Mouse (Mus musculus) embryonic facial prominence, embryonic 10.5 days (tissue): ENCODE measurements around the gene Anks1b. TPM values are rescaled to one million over a fixed set of nuclear protein-coding genes. Genes with fewer than 3 reads are reported as not detected.

Experiments
- DNase-seq: peaks from one replicate; pipeline ENCODE4 v3.0.0-alpha.2; 2017; ENCODE audit warnings: low spot score
- H3K27ac ChIP-seq: fragments of 300-500 bp; sonication (generic); replicated peaks from 2 replicates; pipeline ENCODE4 v1.5.1; 2016; ENCODE audit warnings: mild to moderate bottlenecking
- H3K27me3 ChIP-seq: fragments of 300-500 bp; sonication (generic); replicated peaks from 2 replicates; pipeline ENCODE4 v1.6.1; 2016; ENCODE audit warnings: low read depth, mild to moderate bottlenecking; ENCODE audit not compliant: poor library complexity, severe bottlenecking
- H3K36me3 ChIP-seq: fragments of 300-500 bp; sonication (generic); replicated peaks from 2 replicates; pipeline ENCODE4 v1.6.1; 2016; ENCODE audit warnings: mild to moderate bottlenecking, moderate library complexity
- H3K4me1 ChIP-seq: fragments of 300-500 bp; sonication (generic); 2 replicates; pipeline ENCODE4 v1.6.1; 2016
- H3K4me3 ChIP-seq: fragments of 300-500 bp; sonication (generic); 2 replicates; pipeline ENCODE4 v1.5.1; 2016; ENCODE audit warnings: mild to moderate bottlenecking, moderate library complexity
- H3K9me3 ChIP-seq: fragments of 300-500 bp; sonication (generic); 2 replicates; pipeline ENCODE4 v1.6.1; 2016; ENCODE audit warnings: mild to moderate bottlenecking
- WGBS: fragments of 180-500 bp; shearing (Covaris S2); methylation state at CpG from one replicate; pipeline ENCODE4 v1.1.7; 2016; 5-methylcytosine and 5-hydroxymethylcytosine counted together
- polyA plus RNA-seq: library from polyadenylated mRNA; unstranded; fragments of >200 nt; fragmentation: Nextera tagmentation; extraction: Ambion mirVana; gene quantifications from 2 replicates; pipeline ENCODE4 v1.2.1, GENCODE M21; 2016

Gene Anks1b
- polyA plus RNA-seq, 1 experiment from 2014 or later = 1.6 TPM

DNA sequence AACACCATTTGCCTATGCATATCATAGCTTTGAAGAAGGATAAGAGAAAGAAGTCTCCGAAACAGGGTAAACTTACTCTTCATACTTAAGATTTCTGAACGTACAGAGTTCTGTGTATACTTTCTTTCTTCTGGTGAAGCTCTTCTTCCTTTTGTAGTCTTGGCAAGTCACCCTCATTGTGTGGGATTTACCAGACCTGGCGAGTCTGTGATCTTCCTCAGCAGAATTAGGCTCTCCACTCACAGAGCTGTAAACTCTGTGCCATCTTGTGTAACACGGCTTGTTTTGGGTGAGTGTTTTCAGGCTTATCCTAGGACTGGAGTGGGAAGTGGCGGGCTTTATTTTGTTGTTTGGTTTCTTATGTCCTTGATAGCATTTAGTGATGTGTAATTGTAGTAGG lies 120.9 kb downstream of the Anks1b start:
- no peak overlapping the region for H3K4me3 ChIP-seq
- WGBS = 84% methylated on average over 5 of the region's 5 CpGs
- H3K27ac ChIP-seq = no peak overlapping the region
- H3K4me1 ChIP-seq = no peaks in the 10 kb centered on the region
- H3K27me3 ChIP-seq = no peaks in the 10 kb centered on the region
- no peaks in the 10 kb centered on the region for H3K9me3 ChIP-seq
- DNase-seq = no peak
- no peaks in the 10 kb centered on the region for H3K36me3 ChIP-seq

- Histone ChIP-seq H3K4me1 (no peaks in the 10 kb centered on the region), H3K4me3 (no peak overlapping the region), H3K9me3 (no peaks in the 10 kb centered on the region), H3K27ac (no peak overlapping the region), H3K27me3 (no peaks in the 10 kb centered on the region), H3K36me3 (no peaks in the 10 kb centered on the region)
- no peak for DNase-seq
- 75% methylated on average over 6 of the region's 6 CpGs for WGBS
Measured at GRCm38 (mm10) chr10:89995621-89996428, 122.5 kb downstream of the Anks1b start.

- WGBS = 91% methylated on average over 3 of the region's 3 CpGs
- DNase-seq = no peak
- Histone ChIP-seq H3K9me3 (no peaks in the 10 kb centered on the region), H3K36me3 (no peaks in the 10 kb centered on the region), H3K27ac (no peak overlapping the region), H3K27me3 (no peaks in the 10 kb centered on the region), H3K4me3 (no peak overlapping the region), H3K4me1 (no peaks in the 10 kb centered on the region)
Measured at GRCm38 (mm10) chr10:90003980-90004729, 130.8 kb downstream of the Anks1b start.

DNA sequence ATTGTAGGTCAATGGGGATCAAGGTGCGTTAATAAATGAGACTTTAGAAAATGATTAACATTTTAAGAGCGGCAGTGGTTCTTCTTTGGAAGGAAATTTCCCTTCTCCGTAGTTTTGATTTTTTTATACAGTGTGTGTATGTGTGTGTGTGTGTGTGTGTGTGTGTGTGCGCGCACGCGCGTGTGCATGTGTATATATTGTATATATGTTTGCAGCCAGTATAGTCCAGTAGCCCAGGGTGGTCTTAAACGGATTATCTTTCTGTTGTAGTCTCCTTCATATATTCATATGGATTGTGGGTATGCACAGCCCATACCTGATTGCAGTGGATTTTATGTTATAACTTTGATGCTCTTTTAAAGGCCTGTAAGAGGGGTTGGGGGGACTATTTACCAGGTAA lies 131.6 kb downstream of the Anks1b start:
- Histone ChIP-seq H3K27ac (no peak overlapping the region), H3K27me3 (no peaks in the 10 kb centered on the region), H3K36me3 (no peaks in the 10 kb centered on the region), H3K4me1 (no peaks in the 10 kb centered on the region), H3K9me3 (no peaks in the 10 kb centered on the region), H3K4me3 (no peak overlapping the region)
- DNase-seq = no peak
- WGBS = 96% methylated on average over 9 of the region's 9 CpGs

DNA sequence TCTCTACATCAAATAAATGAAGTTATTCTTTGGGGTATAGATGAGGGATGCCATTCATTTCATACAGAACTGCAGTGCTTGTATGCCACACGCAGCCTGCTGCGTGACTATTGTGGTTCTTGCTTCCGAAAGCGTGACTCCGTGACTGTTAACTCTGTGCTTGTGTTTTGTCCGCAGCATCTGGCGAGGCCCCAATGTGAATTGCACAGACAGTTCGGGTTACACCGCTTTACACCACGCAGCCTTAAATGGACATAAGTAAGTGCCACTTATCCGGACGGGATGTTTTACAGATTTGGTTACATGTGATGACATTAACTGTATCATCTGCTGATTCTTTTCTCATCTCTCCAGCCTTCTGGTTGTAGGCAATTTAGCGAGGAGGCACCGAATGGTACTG lies 159.7 kb downstream of the Anks1b start:
- 71% methylated on average over 14 of the region's 14 CpGs for WGBS
- H3K9me3 ChIP-seq = no peaks in the 10 kb centered on the region
- no peaks in the 10 kb centered on the region for H3K27me3 ChIP-seq
- DNase-seq = peak; percentile 16
- no peaks in the 10 kb centered on the region for H3K36me3 ChIP-seq
- no peak overlapping the region for H3K27ac ChIP-seq
- no peaks in the 10 kb centered on the region for H3K4me1 ChIP-seq
- no peak overlapping the region for H3K4me3 ChIP-seq

DNA sequence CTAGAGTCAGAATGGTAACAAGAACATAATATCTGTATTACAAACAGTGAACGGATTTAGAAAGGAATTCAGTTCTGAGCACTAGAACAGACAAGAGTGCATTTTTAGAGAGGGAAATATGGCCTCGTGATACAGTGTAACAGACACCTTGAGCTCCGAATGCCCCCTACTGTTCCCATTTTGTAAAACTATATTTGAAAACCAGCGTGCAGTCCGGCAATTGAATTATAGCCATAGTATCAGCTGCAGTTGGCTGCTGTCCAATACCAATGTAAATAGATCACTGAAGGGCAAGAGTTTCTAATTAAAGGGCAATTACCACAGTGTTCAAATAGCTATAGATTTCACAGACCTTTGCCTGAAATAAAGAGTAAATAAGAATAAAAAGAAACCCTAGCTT lies 170.0 kb downstream of the Anks1b start:
- Histone ChIP-seq H3K36me3 (no peaks in the 10 kb centered on the region), H3K27me3 (no peaks in the 10 kb centered on the region), H3K4me3 (no peak overlapping the region), H3K27ac (no peak overlapping the region), H3K9me3 (no peaks in the 10 kb centered on the region), H3K4me1 (no peaks in the 10 kb centered on the region)
- DNase-seq = no peak
- WGBS = 61% methylated on average over 5 of the region's 5 CpGs

GRCm38 (mm10) chr10:90043773-90044172 lies 170.5 kb downstream of the Anks1b start:
- H3K36me3 ChIP-seq = no peaks in the 10 kb centered on the region
- H3K4me1 ChIP-seq = no peaks in the 10 kb centered on the region
- 65% methylated on average over 2 of the region's 2 CpGs for WGBS
- H3K9me3 ChIP-seq = no peaks in the 10 kb centered on the region
- H3K27ac ChIP-seq = no peak overlapping the region
- no peak overlapping the region for H3K4me3 ChIP-seq
- H3K27me3 ChIP-seq = no peaks in the 10 kb centered on the region
- DNase-seq = no peak

GRCm38 (mm10) chr10:90044229-90044628 lies 170.9 kb downstream of the Anks1b start:
- 94% methylated on average over 8 of the region's 8 CpGs for WGBS
- H3K4me3 ChIP-seq = no peak overlapping the region

GRCm38 (mm10) chr10:90068651-90069050 lies 195.3 kb downstream of the Anks1b start:
- no peaks in the 10 kb centered on the region for H3K9me3 ChIP-seq
- H3K36me3 ChIP-seq = no peaks in the 10 kb centered on the region
- H3K27me3 ChIP-seq = no peaks in the 10 kb centered on the region
- 57% methylated on average over 4 of the region's 4 CpGs for WGBS
- DNase-seq = no peak
- no peaks in the 10 kb centered on the region for H3K4me1 ChIP-seq
- no peak overlapping the region for H3K4me3 ChIP-seq
- no peak overlapping the region for H3K27ac ChIP-seq

More at GRCm38 (mm10) chr10:90044229-90044628, 170.9 kb downstream of the Anks1b start:
- Histone ChIP-seq H3K27ac (no peak overlapping the region), H3K36me3 (no peaks in the 10 kb centered on the region), H3K9me3 (no peaks in the 10 kb centered on the region), H3K4me1 (no peaks in the 10 kb centered on the region), H3K27me3 (no peaks in the 10 kb centered on the region)
- DNase-seq = no peak

- no peak overlapping the region for H3K4me3 ChIP-seq
- no peaks in the 10 kb centered on the region for H3K9me3 ChIP-seq
- no peaks in the 10 kb centered on the region for H3K27me3 ChIP-seq
- no peaks in the 10 kb centered on the region for H3K36me3 ChIP-seq
- H3K27ac ChIP-seq = no peak overlapping the region
- WGBS = 91% methylated on average over 9 of the region's 9 CpGs
- no peaks in the 10 kb centered on the region for H3K4me1 ChIP-seq
- no peak for DNase-seq
Measured at GRCm38 (mm10) chr10:90077930-90078329, 204.6 kb downstream of the Anks1b start.

DNA sequence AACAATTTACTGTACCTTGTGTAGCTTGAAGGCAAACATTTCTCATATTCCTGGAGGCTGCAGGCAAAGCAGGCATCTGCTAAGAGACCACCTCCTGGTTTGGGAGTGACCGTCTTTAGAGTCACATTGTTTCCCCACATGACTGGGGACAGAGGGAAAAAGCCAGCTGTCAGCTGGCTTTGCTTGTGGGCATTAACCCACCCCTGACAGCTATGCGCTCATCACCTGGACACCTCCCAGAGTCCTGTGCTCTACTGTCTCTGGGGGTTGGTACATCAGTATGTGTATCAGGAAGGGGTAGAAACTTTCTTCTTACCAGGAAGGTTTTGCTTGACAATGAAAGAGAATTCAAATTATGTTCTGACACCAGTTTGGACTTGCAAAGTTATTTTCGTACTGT lies 207.8 kb downstream of the Anks1b start:
- H3K36me3 ChIP-seq = no peaks in the 10 kb centered on the region
- H3K27ac ChIP-seq = no peak overlapping the region
- H3K27me3 ChIP-seq = no peaks in the 10 kb centered on the region
- no peaks in the 10 kb centered on the region for H3K9me3 ChIP-seq
- WGBS = 55% methylated on average over 3 of the region's 3 CpGs
- no peak overlapping the region for H3K4me3 ChIP-seq
- no peak for DNase-seq
- no peaks in the 10 kb centered on the region for H3K4me1 ChIP-seq

- no peaks in the 10 kb centered on the region for H3K9me3 ChIP-seq
- H3K27ac ChIP-seq = no peak overlapping the region
- DNase-seq = no peak
- H3K27me3 ChIP-seq = no peaks in the 10 kb centered on the region
- H3K4me3 ChIP-seq = no peak overlapping the region
- no peaks in the 10 kb centered on the region for H3K4me1 ChIP-seq
- H3K36me3 ChIP-seq = no peaks in the 10 kb centered on the region
- 22% methylated on average over 7 of the region's 7 CpGs for WGBS
Measured at GRCm38 (mm10) chr10:90081630-90082029, 208.3 kb downstream of the Anks1b start.

DNA sequence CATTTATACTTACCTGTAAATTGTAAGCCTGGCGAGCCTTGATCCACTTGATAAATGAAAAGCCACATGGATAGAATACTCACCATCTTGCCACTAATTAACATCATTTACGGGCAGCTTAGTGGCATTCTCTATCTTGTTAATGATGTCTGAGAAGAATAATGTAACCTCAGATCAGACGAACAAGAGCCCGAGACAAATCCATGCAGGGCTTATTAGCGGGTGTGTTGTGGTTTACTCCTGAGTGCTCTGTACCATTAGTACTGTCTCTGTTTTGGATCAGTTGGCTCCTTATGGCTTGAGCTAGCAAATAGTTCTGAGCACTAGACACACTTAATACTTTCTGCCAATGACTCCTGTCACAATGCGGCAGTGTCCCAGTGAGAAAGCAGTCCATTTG lies 220.6 kb downstream of the Anks1b start:
- WGBS = 88% methylated on average over 6 of the region's 6 CpGs
- H3K4me3 ChIP-seq = no peak overlapping the region
- H3K27ac ChIP-seq = no peak overlapping the region
- H3K36me3 ChIP-seq = no peaks in the 10 kb centered on the region
- DNase-seq = no peak
- no peaks in the 10 kb centered on the region for H3K4me1 ChIP-seq
- H3K27me3 ChIP-seq = no peaks in the 10 kb centered on the region
- H3K9me3 ChIP-seq = no peaks in the 10 kb centered on the region
